Mouse (Mus musculus): ENCODE results near the gene Gm7879. TPM values are rescaled to one million over a fixed set of nuclear protein-coding genes. Genes with fewer than 3 reads are reported as not detected.
"Not testable (repeated sequence)": the region's sequence is repeated elsewhere in the genome, so short reads cannot be mapped to it uniquely, and the experiment has no call there.

The Gm7879 gene
- 0.27 and 0.39 TPM in 2 replicates for polyA plus RNA-seq (2015; fragmentation: Nextera tagmentation; extraction: Ambion mirVana)

- H3K27ac ChIP-seq; H3K36me3 ChIP-seq; ATAC-seq (replicated peaks; ENCODE audit: insufficient number of reproducible peaks, insufficient read depth, low FRiP score, low read depth); H3K4me1 ChIP-seq (replicated peaks); H3K4me3 ChIP-seq; H3K4me2 ChIP-seq; H3K9me3 ChIP-seq (replicated peaks); H3K27me3 ChIP-seq; H3K9ac ChIP-seq: not testable (repeated sequence)
- WGBS = 94% methylated on average over 4 of the region's 4 CpGs
Measured at GRCm38 (mm10) chr5:43912844-43913243, at the start of gene Gm7879. TSS of gene Gm7879 (plus strand) at chr5:43913144.

GRCm38 (mm10) chr5:43863642-43864041 lies 49.3 kb upstream of the Gm7879 start:
- Histone ChIP-seq H3K36me3 (no peaks in the 10 kb centered on the region), H3K4me1 (replicated peaks) (peaks cover 13% of the 10 kb centered on the region), H3K27me3 (no peaks in the 10 kb centered on the region), H3K4me3 (no peak overlapping the region), H3K27ac (no peak overlapping the region), H3K9ac (no peak overlapping the region), H3K9me3 (replicated peaks) (no peaks in the 10 kb centered on the region), H3K4me2 (no peak overlapping the region)
- no peak for ATAC-seq (replicated peaks; ENCODE audit: insufficient number of reproducible peaks, insufficient read depth, low FRiP score, low read depth)
- WGBS = 53% methylated on average over 6 of the region's 6 CpGs

GRCm38 (mm10) chr5:43865316-43865715 lies 47.6 kb upstream of the Gm7879 start:
- Histone ChIP-seq H3K4me3 (no peak overlapping the region), H3K27ac (no peak overlapping the region), H3K9me3 (replicated peaks) (no peaks in the 10 kb centered on the region), H3K27me3 (no peaks in the 10 kb centered on the region), H3K9ac (no peak overlapping the region), H3K4me2 (no peak overlapping the region), H3K4me1 (replicated peaks) (peaks cover 9% of the 10 kb centered on the region), H3K36me3 (no peaks in the 10 kb centered on the region)
- 54% methylated on average over 2 of the region's 2 CpGs for WGBS
- no peak for ATAC-seq (replicated peaks; ENCODE audit: insufficient number of reproducible peaks, insufficient read depth, low FRiP score, low read depth)

- peak within 1 kb of the TSS; percentile 48 for H3K9ac ChIP-seq
- no peaks in the 10 kb centered on the region for H3K9me3 ChIP-seq (replicated peaks)
- no peaks in the 10 kb centered on the region for H3K27me3 ChIP-seq
- no peaks in the 10 kb centered on the region for H3K36me3 ChIP-seq
- peak within 1 kb of the TSS; percentile 70 for H3K27ac ChIP-seq
- H3K4me2 ChIP-seq = peak within 1 kb of the TSS; percentile 74
- peaks cover 9% of the 10 kb centered on the region for H3K4me1 ChIP-seq (replicated peaks)
- ATAC-seq (replicated peaks; ENCODE audit: insufficient number of reproducible peaks, insufficient read depth, low FRiP score, low read depth) = no peak
- H3K4me3 ChIP-seq = peak within 1 kb of the TSS; percentile 54
Measured at GRCm38 (mm10) chr5:43868253-43868652, 44.7 kb upstream of the Gm7879 start, which contains the start of gene Cd38. TSS of gene Cd38 (plus strand) at chr5:43868553.

- WGBS = 2% methylated on average over 28 of the region's 28 CpGs
- Histone ChIP-seq H3K9ac (peak overlapping the region; percentile 48), H3K27ac (peak overlapping the region; percentile 70), H3K4me2 (peak overlapping the region; percentile 74), H3K36me3 (no peaks in the 10 kb centered on the region), H3K4me3 (peak overlapping the region; percentile 54), H3K4me1 (replicated peaks) (peaks cover 9% of the 10 kb centered on the region), H3K27me3 (no peaks in the 10 kb centered on the region), H3K9me3 (replicated peaks) (no peaks in the 10 kb centered on the region)
- ATAC-seq (replicated peaks; ENCODE audit: insufficient number of reproducible peaks, insufficient read depth, low FRiP score, low read depth) = peak; percentile 66
Measured at GRCm38 (mm10) chr5:43868711-43869600, 44.0 kb upstream of the Gm7879 start.

GRCm38 (mm10) chr5:43871845-43872244 lies 41.1 kb upstream of the Gm7879 start:
- no peak for ATAC-seq (replicated peaks; ENCODE audit: insufficient number of reproducible peaks, insufficient read depth, low FRiP score, low read depth)
- no peaks in the 10 kb centered on the region for H3K9me3 ChIP-seq (replicated peaks)
- no peaks in the 10 kb centered on the region for H3K36me3 ChIP-seq
- no peak overlapping the region for H3K27ac ChIP-seq
- no peak overlapping the region for H3K4me2 ChIP-seq
- 81% methylated on average over 1 of the region's 1 CpGs for WGBS
- H3K9ac ChIP-seq = no peak overlapping the region
- H3K4me1 ChIP-seq (replicated peaks) = peaks cover 9% of the 10 kb centered on the region
- H3K27me3 ChIP-seq = no peaks in the 10 kb centered on the region
- H3K4me3 ChIP-seq = no peak overlapping the region

GRCm38 (mm10) chr5:43872652-43873051 lies 40.3 kb upstream of the Gm7879 start:
- ATAC-seq (replicated peaks; ENCODE audit: insufficient number of reproducible peaks, insufficient read depth, low FRiP score, low read depth) = no peak
- Histone ChIP-seq H3K27me3 (no peaks in the 10 kb centered on the region), H3K4me3 (no peak overlapping the region), H3K36me3 (no peaks in the 10 kb centered on the region), H3K27ac (no peak overlapping the region), H3K4me1 (replicated peaks) (peaks cover 9% of the 10 kb centered on the region), H3K9ac (no peak overlapping the region), H3K9me3 (replicated peaks) (no peaks in the 10 kb centered on the region), H3K4me2 (no peak overlapping the region)
- 70% methylated on average over 1 of the region's 1 CpGs for WGBS

- Histone ChIP-seq H3K4me1 (replicated peaks) (no peaks in the 10 kb centered on the region), H3K27ac (no peak overlapping the region), H3K4me2 (no peak overlapping the region), H3K9me3 (replicated peaks) (no peaks in the 10 kb centered on the region), H3K27me3 (no peaks in the 10 kb centered on the region), H3K9ac (no peak overlapping the region), H3K36me3 (no peaks in the 10 kb centered on the region), H3K4me3 (no peak overlapping the region)
- ATAC-seq (replicated peaks; ENCODE audit: insufficient number of reproducible peaks, insufficient read depth, low FRiP score, low read depth) = no peak
- WGBS = 78% methylated on average over 3 of the region's 3 CpGs
Measured at GRCm38 (mm10) chr5:43882034-43882433, 30.9 kb upstream of the Gm7879 start.

- ATAC-seq (replicated peaks; ENCODE audit: insufficient number of reproducible peaks, insufficient read depth, low FRiP score, low read depth) = no peak
- Histone ChIP-seq H3K4me1 (replicated peaks) (no peaks in the 10 kb centered on the region), H3K27me3 (0 out of 2 replicates have a peak, but pooled peaks cover 4% of the 10 kb centered on the region), H3K9me3 (replicated peaks) (no peaks in the 10 kb centered on the region), H3K4me3 (no peak overlapping the region), H3K36me3 (no peaks in the 10 kb centered on the region), H3K27ac (no peak overlapping the region), H3K9ac (no peak overlapping the region), H3K4me2 (no peak overlapping the region)
- 30% methylated on average over 3 of the region's 3 CpGs for WGBS
Measured at GRCm38 (mm10) chr5:43885060-43885820, 27.7 kb upstream of the Gm7879 start.

- no peak overlapping the region for H3K9ac ChIP-seq
- no peak overlapping the region for H3K4me2 ChIP-seq
- no peak overlapping the region for H3K27ac ChIP-seq
- H3K36me3 ChIP-seq = no peaks in the 10 kb centered on the region
- H3K4me3 ChIP-seq = no peak overlapping the region
- H3K9me3 ChIP-seq (replicated peaks) = no peaks in the 10 kb centered on the region
- no peaks in the 10 kb centered on the region for H3K4me1 ChIP-seq (replicated peaks)
- H3K27me3 ChIP-seq = 0 out of 2 replicates have a peak, but pooled peaks cover 4% of the 10 kb centered on the region
- WGBS = 31% methylated on average over 1 of the region's 1 CpGs
- ATAC-seq (replicated peaks; ENCODE audit: insufficient number of reproducible peaks, insufficient read depth, low FRiP score, low read depth) = no peak
Measured at GRCm38 (mm10) chr5:43892386-43892785, 20.6 kb upstream of the Gm7879 start.

- Histone ChIP-seq H3K27ac (no peak overlapping the region), H3K36me3 (no peaks in the 10 kb centered on the region), H3K4me1 (replicated peaks) (no peaks in the 10 kb centered on the region), H3K9me3 (replicated peaks) (no peaks in the 10 kb centered on the region), H3K27me3 (0 out of 2 replicates have a peak, but pooled peaks cover 3% of the 10 kb centered on the region), H3K4me2 (no peak overlapping the region), H3K4me3 (no peak overlapping the region), H3K9ac (no peak overlapping the region)
- WGBS = 66% methylated on average over 2 of the region's 2 CpGs
- ATAC-seq (replicated peaks; ENCODE audit: insufficient number of reproducible peaks, insufficient read depth, low FRiP score, low read depth) = no peak
Measured at GRCm38 (mm10) chr5:43894113-43894512, 18.8 kb upstream of the Gm7879 start.

All from heart, embryonic 15.5 days (tissue).